Mouse (Mus musculus): Measurements from ENCODE around the gene Olfr507. TPM values are rescaled to one million over a fixed set of nuclear protein-coding genes. Genes with fewer than 3 reads are reported as not detected.

Gene Olfr507
- polyA plus RNA-seq, 1 experiment from 2014 or later = not detected

Other genes with a start within 250 kb of the Olfr507 start
- gene Olfr495, start 228.6 kb upstream of the Olfr507 start, polyA plus RNA-seq (2015; fragmentation: Nextera tagmentation; extraction: Ambion mirVana) = not detected in 2 replicates
- gene Olfr497, start 201.4 kb upstream of the Olfr507 start, polyA plus RNA-seq (2015; fragmentation: Nextera tagmentation; extraction: Ambion mirVana) = not detected in 2 replicates
- gene Olfr498, start 156.5 kb upstream of the Olfr507 start, polyA plus RNA-seq (2015; fragmentation: Nextera tagmentation; extraction: Ambion mirVana) = not detected in 2 replicates
- not detected in 2 replicates for gene Olfr502, start 96.7 kb upstream of the Olfr507 start, polyA plus RNA-seq (2015; fragmentation: Nextera tagmentation; extraction: Ambion mirVana)
- not detected in 2 replicates for gene Olfr503, start 77.3 kb upstream of the Olfr507 start, polyA plus RNA-seq (2015; fragmentation: Nextera tagmentation; extraction: Ambion mirVana)
- gene Olfr504, start 56.0 kb upstream of the Olfr507 start, polyA plus RNA-seq (2015; fragmentation: Nextera tagmentation; extraction: Ambion mirVana) = not detected in 2 replicates
- gene Olfr506, start 11.0 kb upstream of the Olfr507 start, polyA plus RNA-seq (2015; fragmentation: Nextera tagmentation; extraction: Ambion mirVana) = not detected in 2 replicates
- gene Olfr508, start 8.2 kb downstream of the Olfr507 start, polyA plus RNA-seq (2015; fragmentation: Nextera tagmentation; extraction: Ambion mirVana) = not detected in 2 replicates
- not detected in 2 replicates for gene Olfr509, start 30.1 kb downstream of the Olfr507 start, polyA plus RNA-seq (2015; fragmentation: Nextera tagmentation; extraction: Ambion mirVana)
- gene Olfr510, start 44.6 kb downstream of the Olfr507 start, polyA plus RNA-seq (2015; fragmentation: Nextera tagmentation; extraction: Ambion mirVana) = not detected in 2 replicates
- not detected in 2 replicates for gene Olfr512, start 91.5 kb downstream of the Olfr507 start, polyA plus RNA-seq (2015; fragmentation: Nextera tagmentation; extraction: Ambion mirVana)
- not detected in 2 replicates for gene Olfr513, start 129.2 kb downstream of the Olfr507 start, polyA plus RNA-seq (2015; fragmentation: Nextera tagmentation; extraction: Ambion mirVana)
- gene Olfr514, start 204.2 kb downstream of the Olfr507 start, polyA plus RNA-seq (2015; fragmentation: Nextera tagmentation; extraction: Ambion mirVana) = not detected in 2 replicates
- gene Olfr516, start 228.7 kb downstream of the Olfr507 start, polyA plus RNA-seq (2015; fragmentation: Nextera tagmentation; extraction: Ambion mirVana) = not detected in 2 replicates